Comparison of ENCODE assay signal across 12 mouse cellular contexts in the genomic region with DNA sequence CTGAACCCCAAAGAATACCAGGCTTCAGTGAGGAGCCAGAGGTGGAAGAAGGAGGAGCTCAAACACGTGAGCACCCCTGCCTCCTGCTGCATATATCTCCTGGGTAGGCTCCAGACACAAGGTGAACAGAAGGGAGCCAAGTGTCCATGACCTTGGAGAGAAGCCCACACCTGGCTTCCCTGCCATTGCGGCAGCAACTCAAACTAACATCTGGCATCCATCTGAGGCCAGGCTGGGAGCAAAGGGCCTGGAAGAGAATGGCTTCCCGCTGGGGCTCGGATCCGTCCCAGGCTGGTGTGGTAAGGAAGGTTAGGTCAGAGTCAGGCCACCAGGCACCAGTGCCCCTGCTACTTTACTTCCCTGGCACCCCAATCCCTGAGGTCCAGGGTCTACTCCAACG. TPM values are rescaled to one million over a fixed set of nuclear protein-coding genes. Genes with fewer than 3 reads are reported as not detected.
A peak's percentile ranks its signal among the peaks of the same experiment; 100 is the strongest.
DNase-seq lines count a peak whose midpoint lies in the region; ATAC-seq and TF ChIP-seq lines count a peak whose summit lies in the region.
"Had no signal": no experiment of that assay in that cellular context is flagged by ENCODE, and none has a peak within 500 bp of the region (broad histone marks: within the 10 kb centered on the region; RNA-seq: fewer than 3 reads in every experiment).

No protein-coding gene starts in this region.

- no peak for TF ChIP-seq CTCF in kidney, postnatal 0 days (IDR thresholded peaks at IDR 0.05; ENCODE audit: low read depth)

- H3K27me3 ChIP-seq in forebrain, embryonic 15.5 days, result no peaks in the 10 kb centered on the region
- H3K27me3 ChIP-seq in forebrain, embryonic 11.5 days (ENCODE audit: control insufficient read depth, insufficient read depth, low read length), result no peaks in the 10 kb centered on the region
- H3K27me3 ChIP-seq in kidney, postnatal 0 days (ENCODE audit: insufficient read depth, low read length), result no peaks in the 10 kb centered on the region
- H3K27me3 ChIP-seq in limb, embryonic 13.5 days, result no peaks in the 10 kb centered on the region

- no peak overlapping the region for H3K4me3 ChIP-seq in forebrain, embryonic 15.5 days
- no peak overlapping the region for H3K4me3 ChIP-seq in forebrain, embryonic 11.5 days (ENCODE audit: low read depth, low read length)
- no peak overlapping the region for H3K4me3 ChIP-seq in kidney, postnatal 0 days (replicated peaks; ENCODE audit: low read depth, low read length)
- no peak overlapping the region for H3K4me3 ChIP-seq in limb, embryonic 13.5 days

- DNase-seq in forebrain, embryonic 11.5 days (ENCODE audit: low spot score), result no peak
- DNase-seq in kidney, postnatal 0 days (ENCODE audit: low spot score), result no peak
- no peak for DNase-seq in kidney, postnatal 25 days
- peak; percentile 63 for DNase-seq in embryo, embryonic 10.5 days (ENCODE audit: low spot score)
- DNase-seq in spleen, postnatal 14 days (ENCODE audit: low spot score in 2 of 2), result no peak
- DNase-seq in spleen, postnatal 36 days (ENCODE audit: low spot score in 2 of 2), result no peak
- DNase-seq: adrenal gland, adult 8-10 months; kidney, adult 9 months; midbrain, embryonic 14.5 days; right cerebral cortex, postnatal 4 days had no signal

- peak overlapping the region; percentile 32; the same call in 1 of the 2 replicates for H3K27ac ChIP-seq in forebrain, embryonic 15.5 days (replicated peaks)
- H3K27ac ChIP-seq in forebrain, embryonic 11.5 days (ENCODE audit: low read depth, low read length), result no peak overlapping the region
- H3K27ac ChIP-seq in kidney, postnatal 0 days, result peak overlapping the region; percentile 67
- H3K27ac ChIP-seq in limb, embryonic 13.5 days, result peak overlapping the region; percentile 69

- no peak for ATAC-seq in forebrain, embryonic 15.5 days (replicated peaks)
- no peak for ATAC-seq in forebrain, embryonic 11.5 days (replicated peaks; ENCODE audit: low FRiP score)
- ATAC-seq in kidney, postnatal 0 days (replicated peaks; ENCODE audit: low FRiP score, low read depth), result no peak
- no peak for ATAC-seq in limb, embryonic 13.5 days (ENCODE audit: low FRiP score, low read depth)

- no peak overlapping the region for H3K9ac ChIP-seq in forebrain, embryonic 15.5 days (replicated peaks)
- no peak overlapping the region for H3K9ac ChIP-seq in forebrain, embryonic 11.5 days (ENCODE audit: low read length)
- H3K9ac ChIP-seq in kidney, postnatal 0 days (ENCODE audit: low read depth, low read length), result no peak overlapping the region
- peak overlapping the region; percentile 50; the same call in 1 of the 2 replicates for H3K9ac ChIP-seq in limb, embryonic 13.5 days

- peaks cover 29% of the 10 kb centered on the region for H3K36me3 ChIP-seq in forebrain, embryonic 15.5 days
- peaks cover 24% of the 10 kb centered on the region for H3K36me3 ChIP-seq in forebrain, embryonic 11.5 days (ENCODE audit: control insufficient read depth, insufficient read depth, low read length)
- H3K36me3 ChIP-seq in kidney, postnatal 0 days (ENCODE audit: insufficient read depth, low read length), result peaks cover 28% of the 10 kb centered on the region; the same call in 1 of the 2 replicates
- H3K36me3 ChIP-seq in limb, embryonic 13.5 days, result peaks cover 55% of the 10 kb centered on the region

- WGBS in forebrain, embryonic 15.5 days, result 82% methylated on average over 6 of the region's 6 CpGs
- WGBS in forebrain, embryonic 11.5 days, result 72% methylated on average over 6 of the region's 6 CpGs
- 42% methylated on average over 6 of the region's 6 CpGs for WGBS in kidney, postnatal 0 days
- 17% methylated on average over 6 of the region's 6 CpGs for WGBS in limb, embryonic 13.5 days

- peaks cover 40% of the 10 kb centered on the region for H3K4me1 ChIP-seq in forebrain, embryonic 15.5 days
- H3K4me1 ChIP-seq in forebrain, embryonic 11.5 days (replicated peaks; ENCODE audit: control insufficient read depth, insufficient read depth, low read length), result peaks cover 11% of the 10 kb centered on the region
- peaks cover 44% of the 10 kb centered on the region for H3K4me1 ChIP-seq in kidney, postnatal 0 days (replicated peaks; ENCODE audit: insufficient read depth, low read length)
- H3K4me1 ChIP-seq in limb, embryonic 13.5 days, result peaks cover 75% of the 10 kb centered on the region

- no peaks in the 10 kb centered on the region for H3K9me3 ChIP-seq in forebrain, embryonic 15.5 days
- H3K9me3 ChIP-seq in forebrain, embryonic 11.5 days (ENCODE audit: control insufficient read depth, low read length), result no peaks in the 10 kb centered on the region
- H3K9me3 ChIP-seq in kidney, postnatal 0 days (replicated peaks; ENCODE audit: low read length), result no peaks in the 10 kb centered on the region
- no peaks in the 10 kb centered on the region for H3K9me3 ChIP-seq in limb, embryonic 13.5 days

- no peak overlapping the region for H3K4me2 ChIP-seq in forebrain, embryonic 15.5 days (replicated peaks)
- no peak overlapping the region for H3K4me2 ChIP-seq in forebrain, embryonic 11.5 days (ENCODE audit: low read depth, low read length, severe bottlenecking)
- H3K4me2 ChIP-seq in kidney, postnatal 0 days (ENCODE audit: low read length), result no peak overlapping the region
- no peak overlapping the region for H3K4me2 ChIP-seq in limb, embryonic 13.5 days (replicated peaks)

RNA-seq across cellular contexts. Expression of gene Cpsf4l, which starts 18.2 kb away (rescaled TPM):
- polyA plus RNA-seq in forebrain, embryonic 15.5 days (2015; fragmentation: Nextera tagmentation; extraction: Ambion mirVana), result 0.18 and 0.38 TPM in 2 replicates
- polyA plus RNA-seq in forebrain, embryonic 11.5 days (2014; fragmentation: Nextera tagmentation; extraction: Ambion mirVana), result 0.33 and 0.47 TPM in 2 replicates
- 3.9 TPM in 2 replicates for polyA plus RNA-seq in kidney, postnatal 0 days (2015; fragmentation: Nextera tagmentation; extraction: Ambion mirVana)
- 0.37 and 0.70 TPM in 2 replicates for polyA plus RNA-seq in limb, embryonic 13.5 days (2015; fragmentation: Nextera tagmentation; extraction: Ambion mirVana)

RNA-seq across cellular contexts. Expression of gene Cdc42ep4, which starts 23.7 kb away (rescaled TPM):
- 91.5 and 97.2 TPM in 2 replicates for polyA plus RNA-seq in forebrain, embryonic 15.5 days (2015; fragmentation: Nextera tagmentation; extraction: Ambion mirVana)
- polyA plus RNA-seq in forebrain, embryonic 11.5 days (2014; fragmentation: Nextera tagmentation; extraction: Ambion mirVana), result 78.5 and 88.6 TPM in 2 replicates
- polyA plus RNA-seq in kidney, postnatal 0 days (2015; fragmentation: Nextera tagmentation; extraction: Ambion mirVana), result 48.5 and 52.3 TPM in 2 replicates
- 96.6 and 102 TPM in 2 replicates for polyA plus RNA-seq in limb, embryonic 13.5 days (2015; fragmentation: Nextera tagmentation; extraction: Ambion mirVana)

RNA-seq across cellular contexts. Expression of gene D11Wsu47e, which starts 43.8 kb away (rescaled TPM):
- 25.2 and 27.6 TPM in 2 replicates for polyA plus RNA-seq in forebrain, embryonic 15.5 days (2015; fragmentation: Nextera tagmentation; extraction: Ambion mirVana)
- polyA plus RNA-seq in forebrain, embryonic 11.5 days (2014; fragmentation: Nextera tagmentation; extraction: Ambion mirVana), result 26.5 and 27.4 TPM in 2 replicates
- polyA plus RNA-seq in kidney, postnatal 0 days (2015; fragmentation: Nextera tagmentation; extraction: Ambion mirVana), result 17.2 and 18.8 TPM in 2 replicates
- polyA plus RNA-seq in limb, embryonic 13.5 days (2015; fragmentation: Nextera tagmentation; extraction: Ambion mirVana), result 22.7 and 23.7 TPM in 2 replicates

RNA-seq across cellular contexts. Expression of gene Fam104a, which starts 44.0 kb away (rescaled TPM):
- polyA plus RNA-seq in forebrain, embryonic 15.5 days (2015; fragmentation: Nextera tagmentation; extraction: Ambion mirVana), result 47.1 and 47.2 TPM in 2 replicates
- polyA plus RNA-seq in forebrain, embryonic 11.5 days (2014; fragmentation: Nextera tagmentation; extraction: Ambion mirVana), result 57.4 and 60.3 TPM in 2 replicates
- polyA plus RNA-seq in kidney, postnatal 0 days (2015; fragmentation: Nextera tagmentation; extraction: Ambion mirVana), result 49.7 and 49.9 TPM in 2 replicates
- polyA plus RNA-seq in limb, embryonic 13.5 days (2015; fragmentation: Nextera tagmentation; extraction: Ambion mirVana), result 48.0 and 50.1 TPM in 2 replicates
